Mouse (Mus musculus): ENCODE measurements around the gene Olfr497.

Olfr497 gene

GRCm38 (mm10) chr7:108420121-108420520 lies at the start of gene Olfr497:
TSS of gene Olfr497 (plus strand) at chr7:108420421.
- no peak for DNase-seq (ENCODE audit: low read depth)

- DNase-seq (ENCODE audit: low read depth) = no peak
Observed at GRCm38 (mm10) chr7:108392867-108393266, 27.4 kb upstream of the Olfr497 start, which contains the start of gene Olfr495. TSS of gene Olfr495 (plus strand) at chr7:108393167.

- no peak for DNase-seq (ENCODE audit: low read depth)
Observed at GRCm38 (mm10) chr7:108465026-108465425, 44.8 kb downstream of the Olfr497 start, which contains the start of gene Olfr498. TSS of gene Olfr498 (plus strand) at chr7:108465326.

Data from induced T-regulatory cell, adult 2 months (primary cell).